Mouse (Mus musculus) embryo, embryonic 11 days (tissue): Measurements from ENCODE around the gene Zbtb26.

Experiments used
- DNase-seq: peaks from one replicate; pipeline ENCODE4 v3.0.0-alpha.2; 2015

Zbtb26 gene

GRCm38 (mm10) chr2:37442611-37443591, at the start of gene Zbtb26, which contains the start of the genes Zbtb6 and Rabgap1:
Gene Zbtb26, minus strand, starts transcription at chr2:37443135.
Gene Zbtb6, minus strand, starts transcription at chr2:37443171.
Gene Rabgap1, plus strand, starts transcription at chr2:37443279.
- peak; percentile 98 for DNase-seq

- DNase-seq, result no peak
These were observed 46.0 kb upstream of the Zbtb26 start for GRCm38 (mm10) chr2:37488956-37489355.

- no peak for DNase-seq
These were observed 43.5 kb upstream of the Zbtb26 start for GRCm38 (mm10) chr2:37486408-37486807.

GRCm38 (mm10) chr2:37485370-37485769, 42.4 kb upstream of the Zbtb26 start:
- DNase-seq, result peak; percentile 66

- no peak for DNase-seq
These were observed 41.2 kb upstream of the Zbtb26 start for GRCm38 (mm10) chr2:37484165-37484564.

- DNase-seq, result no peak
These were observed 37.1 kb upstream of the Zbtb26 start for GRCm38 (mm10) chr2:37480039-37480438.

- DNase-seq, result no peak
These were observed 36.6 kb upstream of the Zbtb26 start for GRCm38 (mm10) chr2:37479559-37479958.

GRCm38 (mm10) chr2:37466266-37466665, 23.3 kb upstream of the Zbtb26 start:
- no peak for DNase-seq

- DNase-seq, result no peak
These were observed 17.8 kb upstream of the Zbtb26 start for GRCm38 (mm10) chr2:37460707-37461106.

- DNase-seq, result no peak
These were observed 9.4 kb upstream of the Zbtb26 start for GRCm38 (mm10) chr2:37452376-37452760.

- DNase-seq, result peak; percentile 98
These were observed 8.9 kb upstream of the Zbtb26 start for GRCm38 (mm10) chr2:37451667-37452375.

GRCm38 (mm10) chr2:37431609-37432008, 11.3 kb downstream of the Zbtb26 start:
- DNase-seq, result peak; percentile 48

GRCm38 (mm10) chr2:37430593-37431464, 12.1 kb downstream of the Zbtb26 start:
- DNase-seq, result peak; percentile 95

GRCm38 (mm10) chr2:37423671-37424070, 19.3 kb downstream of the Zbtb26 start:
- DNase-seq, result no peak

- peak; percentile 98 for DNase-seq
These were observed 20.3 kb downstream of the Zbtb26 start, which contains the start of gene Rc3h2 for GRCm38 (mm10) chr2:37422306-37423304. Gene Rc3h2, minus strand, starts transcription at chr2:37422903.

GRCm38 (mm10) chr2:37421903-37422302, 21.0 kb downstream of the Zbtb26 start:
- DNase-seq, result no peak

GRCm38 (mm10) chr2:37395539-37395938, 47.4 kb downstream of the Zbtb26 start:
- DNase-seq, result peak; percentile 5

- DNase-seq, result no peak
These were observed 60.0 kb downstream of the Zbtb26 start for GRCm38 (mm10) chr2:37382921-37383320.
